Mouse (Mus musculus) kidney, adult 2 months (tissue): ENCODE measurements around the gene Sf3a2.

Source experiments
- CTCF ChIP-seq: fragments of 200-500 bp; conservative IDR thresholded peaks from 2 replicates; pipeline ENCODE4 v1.5.1; 2011; ENCODE audit warnings: low read depth, mild to moderate bottlenecking, control low read depth, low read length, moderate library complexity, mixed read lengths; ENCODE audit not compliant: insufficient read depth, insufficient read length
- POLR2A ChIP-seq: fragments of 200-500 bp; IDR thresholded peaks from one replicate; pipeline ENCODE4 v1.6.1; 2011; ENCODE audit warnings: low read depth, low read length, control low read depth

DNA sequence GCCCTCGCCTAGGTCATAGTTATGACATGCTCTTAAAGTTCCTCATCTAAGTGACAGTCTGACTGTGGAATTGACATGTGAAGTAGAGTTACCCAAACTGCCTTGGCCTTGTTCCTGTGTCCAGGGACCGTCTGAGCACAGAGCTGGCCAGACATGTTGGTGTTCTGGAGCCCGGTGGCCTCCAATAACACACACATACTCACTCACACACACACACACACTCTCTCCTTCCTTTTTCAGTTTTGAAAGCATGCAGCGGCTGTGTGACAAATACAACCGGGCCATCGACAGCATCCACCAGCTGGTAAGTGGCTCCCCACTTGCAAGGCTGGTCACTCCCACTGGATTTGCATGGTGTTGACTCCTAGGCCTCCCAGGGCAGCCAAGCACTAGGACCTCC is 29.6 kb upstream of the Sf3a2 start:
- no peak for TF ChIP-seq CTCF
- no peak for TF ChIP-seq POLR2A
